Mouse (Mus musculus) CH12.LX (cell line): ENCODE results near the gene Lpar5. TPM values are rescaled to one million over a fixed set of nuclear protein-coding genes. Genes with fewer than 3 reads are reported as not detected.
A peak's percentile ranks its signal among the peaks of the same experiment; 100 is the strongest.

ENCODE experiments used
- DNase-seq: peaks from one replicate; pipeline ENCODE4 v3.0.0-alpha.2; 2013; ENCODE audit errors: extremely low read depth
- H3K27ac ChIP-seq: 2 replicates; pipeline ENCODE4 v1.5.1; 2012; ENCODE audit warnings: low read depth, mild to moderate bottlenecking, control low read depth, moderate library complexity; ENCODE audit not compliant: insufficient read depth
- H3K27me3 ChIP-seq: replicated peaks from 2 replicates; pipeline ENCODE3; 2012; ENCODE audit warnings: inconsistent platforms
- H3K36me3 ChIP-seq, 2 experiments: replicated peaks in 1 of 2; 2 replicates each; pipeline versions ENCODE3 to v1.6.1; 2012; ENCODE audit warnings: inconsistent platforms in 1 of 2, low read length in 1 of 2, mild to moderate bottlenecking in 1 of 2, mixed read lengths in 1 of 2, moderate library complexity in 1 of 2; ENCODE audit not compliant: control insufficient read depth in 1 of 2, insufficient read depth in 1 of 2
- H3K4me1 ChIP-seq, 2 experiments: 2 replicates each; pipeline ENCODE4 v1.6.1; 2012; ENCODE audit warnings: inconsistent platforms in 1 of 2, moderate library complexity in 1 of 2; ENCODE audit not compliant: insufficient read depth in 2 of 2, control insufficient read depth in 1 of 2
- H3K4me2 ChIP-seq: 2 replicates; pipeline ENCODE4 v1.6.1; 2012; ENCODE audit warnings: low read depth, mild to moderate bottlenecking, control low read depth; ENCODE audit not compliant: poor library complexity, insufficient read depth, severe bottlenecking
- H3K4me3 ChIP-seq, 3 experiments: fragments of 150-350 bp in 1 of 3; sonication (generic) in 1 of 3; replicated peaks in 1 of 3; 2 replicates each; pipeline versions ENCODE3 to v1.5.1; 2011 to 2012; ENCODE audit warnings: low read depth in 2 of 3, low read length in 2 of 3, mild to moderate bottlenecking in 2 of 3, moderate library complexity in 2 of 3, control low read depth in 1 of 3, improper control_type of control experiment in 1 of 3, inconsistent platforms in 1 of 3, mixed read lengths in 1 of 3; ENCODE audit not compliant: poor library complexity in 1 of 3
- H3K79me2 ChIP-seq: replicated peaks from 2 replicates; pipeline ENCODE4 v1.6.1; 2012; ENCODE audit warnings: mild to moderate bottlenecking, moderate library complexity; ENCODE audit not compliant: control insufficient read depth, poor library complexity, insufficient read depth, severe bottlenecking; ENCODE audit errors: extremely low read depth
- H3K9ac ChIP-seq: 2 replicates; pipeline ENCODE4 v1.6.1; 2012; ENCODE audit warnings: low read depth, mild to moderate bottlenecking, control low read depth, moderate library complexity; ENCODE audit not compliant: insufficient read depth
- H3K9me3 ChIP-seq: replicated peaks from 2 replicates; pipeline ENCODE3; 2012; ENCODE audit warnings: low read length, inconsistent platforms, mixed read lengths
- BHLHE40 ChIP-seq: IDR thresholded peaks from 2 replicates; pipeline ENCODE4 v1.6.1; 2011; ENCODE audit warnings: mild to moderate bottlenecking, low read depth, low read length, improper control_type of control experiment
- CTCF ChIP-seq, 2 experiments: IDR thresholded peaks in 1 of 2; conservative IDR thresholded peaks in 1 of 2; 2 replicates each; pipeline ENCODE4 v1.5.1; 2011 to 2012; ENCODE audit warnings: low read depth in 2 of 2, low read length in 2 of 2, improper control_type of control experiment in 1 of 2, inconsistent platforms in 1 of 2, mild to moderate bottlenecking in 1 of 2, moderate library complexity in 1 of 2
- E2F4 ChIP-seq: IDR thresholded peaks from 2 replicates; pipeline ENCODE4 v1.6.1; 2011; ENCODE audit warnings: low read depth, low read length, improper control_type of control experiment; ENCODE audit not compliant: insufficient replicate concordance
- ELF1 ChIP-seq: IDR thresholded peaks from 2 replicates; pipeline ENCODE4 v1.6.1; 2014; ENCODE audit warnings: low read depth, mild to moderate bottlenecking, inconsistent platforms, low read length, improper control_type of control experiment
- IRF4 ChIP-seq: IDR thresholded peaks from 2 replicates; pipeline ENCODE4 v1.6.1; 2014; ENCODE audit warnings: low read depth, mild to moderate bottlenecking, inconsistent platforms, low read length, improper control_type of control experiment
- JUND ChIP-seq: conservative IDR thresholded peaks from 2 replicates; pipeline ENCODE4 v1.6.1; 2011; ENCODE audit warnings: low read depth, low read length, improper control_type of control experiment
- MXI1 ChIP-seq: IDR thresholded peaks from 2 replicates; pipeline ENCODE4 v1.6.1; 2011; ENCODE audit warnings: mild to moderate bottlenecking, low read depth, low read length, improper control_type of control experiment
- NRF1 ChIP-seq: IDR thresholded peaks from 2 replicates; pipeline ENCODE4 v1.6.1; 2014; ENCODE audit warnings: low read depth, mild to moderate bottlenecking, inconsistent platforms, low read length, improper control_type of control experiment, moderate library complexity
- PAX5 ChIP-seq: IDR thresholded peaks from 2 replicates; pipeline ENCODE4 v1.6.1; 2012; ENCODE audit warnings: low read length, inconsistent platforms, mixed read lengths
- RAD21 ChIP-seq: IDR thresholded peaks from 2 replicates; pipeline ENCODE4 v1.6.1; 2011; ENCODE audit warnings: low read depth, mild to moderate bottlenecking, low read length, improper control_type of control experiment, moderate library complexity
- SMC3 ChIP-seq: IDR thresholded peaks from 2 replicates; pipeline ENCODE4 v1.6.1; 2011; ENCODE audit warnings: low read depth, low read length, improper control_type of control experiment
- TBP ChIP-seq: conservative IDR thresholded peaks from 2 replicates; pipeline ENCODE4 v1.6.1; 2011; ENCODE audit warnings: low read depth, low read length, improper control_type of control experiment
- TCF12 ChIP-seq: IDR thresholded peaks from 2 replicates; pipeline ENCODE4 v1.6.1; 2014; ENCODE audit warnings: low read depth, mild to moderate bottlenecking, inconsistent platforms, low read length, improper control_type of control experiment
- UBTF ChIP-seq: IDR thresholded peaks from 2 replicates; pipeline ENCODE4 v1.6.1; 2012; ENCODE audit warnings: low read depth, mild to moderate bottlenecking, inconsistent platforms, low read length, improper control_type of control experiment, moderate library complexity
- ZMIZ1 ChIP-seq: IDR thresholded peaks from 2 replicates; pipeline ENCODE4 v1.6.1; 2012; ENCODE audit warnings: low read depth, mild to moderate bottlenecking, inconsistent platforms, low read length, improper control_type of control experiment
- dilution Hi-C: fragments of 300-500 bp; cut with MboI; formaldehyde crosslinking; loops from 2 replicates; pipeline ENCODE4 v1.14.3; 2020; ENCODE audit warnings: low sequenced_read_pairs; ENCODE audit not compliant: extremely low pct_unique_long_range_greater_than_20kb, extremely low pct_ligation_motif_present
- in situ Hi-C: fragments of 300-500 bp; cut with MboI; formaldehyde crosslinking; loops from 3 replicates; pipeline ENCODE4 v1.14.3; 2019; ENCODE audit warnings: low sequenced_read_pairs, low pct_ligation_motif_present, low pct_unique_long_range_greater_than_20kb, mixed read lengths
- polyA plus RNA-seq: library from polyadenylated mRNA; unstranded; fragments of >175 nt; gene quantifications from 2 replicates; pipeline ENCODE4 v1.2.1, GENCODE M21; 2012; ENCODE audit warnings: low read depth; ENCODE audit not compliant: insufficient read length
- total RNA-seq, 2 experiments: library from RNA; depleted of rRNA; stranded (reverse); fragments of 300-350 nt in 1 of 2; fragments of >200 nt in 1 of 2; gene quantifications; 2 replicates each; pipeline ENCODE4 v1.2.3; 2012 to 2014

Lpar5 gene
- total and polyA plus RNA-seq, 3 experiments, result 4.5 to 25.9 (median 4.8) TPM

- no peaks in the 10 kb centered on the region for H3K27me3 ChIP-seq
- TF ChIP-seq UBTF (no peak), BHLHE40 (peak; percentile 39; the same call in 1 of the 2 replicates), NRF1 (peak; percentile 27; the same call in 1 of the 2 replicates), JUND (no peak), IRF4 (peak; percentile 20; the same call in 1 of the 2 replicates), TCF12 (no peak)
- TF ChIP-seq, all 38 proteins: peak for 3
- peak overlapping the region; percentile 26 for H3K4me2 ChIP-seq
- no peaks in the 10 kb centered on the region for H3K9me3 ChIP-seq
- H3K27ac ChIP-seq, result no peak overlapping the region
- H3K36me3 ChIP-seq, result peaks cover 0 to 18% of the 10 kb centered on the region in 2 experiments
- no peaks in the 10 kb centered on the region for H3K79me2 ChIP-seq
- no peak overlapping the region for H3K4me3 ChIP-seq
- in situ Hi-C loops (no loop called here), dilution Hi-C loops (no loop called here)
- no peak overlapping the region for H3K9ac ChIP-seq
- DNase-seq, result peak; percentile 48
- H3K4me1 ChIP-seq, result peaks cover 17 to 34% of the 10 kb centered on the region in 2 experiments
Observed at GRCm38 (mm10) chr6:125073825-125074224, 6.1 kb downstream of the Lpar5 start.

GRCm38 (mm10) chr6:125081394-125081793 is 13.7 kb downstream of the Lpar5 start:
- Histone ChIP-seq H3K27me3 (no peaks in the 10 kb centered on the region), H3K27ac (no peak overlapping the region), H3K9ac (no peak overlapping the region), H3K4me2 (no peak overlapping the region), H3K9me3 (no peaks in the 10 kb centered on the region), H3K36me3 (peaks cover 20 to 66% of the 10 kb centered on the region in 2 experiments), H3K4me3 (no peak overlapping the region), H3K4me1 (peaks cover 0 to 9% of the 10 kb centered on the region in 2 experiments; a peak in 2 of 4 replicates), H3K79me2 (no peaks in the 10 kb centered on the region)
- in situ Hi-C loops, result no loop called here
- dilution Hi-C loops, result no loop called here
- DNase-seq, result no peak
- no peak for TF ChIP-seq PAX5
- TF ChIP-seq ELF1, result no peak
- no peak for TF ChIP-seq ZMIZ1
- no peak for TF ChIP-seq RAD21
- no peak for TF ChIP-seq MXI1
- TF ChIP-seq TBP, result no peak

- TF ChIP-seq E2F4 (no peak), SMC3 (peak; percentile 22; the same call in 1 of the 2 replicates), CTCF (conservative IDR thresholded peaks at IDR 0.05 in 1 of 2, IDR thresholded peaks at IDR 0.05 in 1 of 2; ENCODE audit: low read depth in 2 of 2, low read length in 2 of 2) (peak in 1 of 2 experiments; percentile 26; a peak in 2 of 4 replicates)
- no peak for DNase-seq
- Histone ChIP-seq H3K27me3 (no peaks in the 10 kb centered on the region), H3K4me2 (no peak overlapping the region), H3K36me3 (peaks cover 20 to 66% of the 10 kb centered on the region in 2 experiments), H3K4me3 (no peak overlapping the region), H3K4me1 (peaks cover 0 to 9% of the 10 kb centered on the region in 2 experiments; a peak in 2 of 4 replicates), H3K9ac (no peak overlapping the region), H3K79me2 (no peaks in the 10 kb centered on the region), H3K9me3 (no peaks in the 10 kb centered on the region), H3K27ac (no peak overlapping the region)
- in situ Hi-C loops (no loop called here), dilution Hi-C loops (no loop called here)
Observed at GRCm38 (mm10) chr6:125081797-125082560, 14.3 kb downstream of the Lpar5 start.
